Mouse (Mus musculus) thymus, postnatal 0 days (tissue): ENCODE data around the gene Gm49325. TPM values are rescaled to one million over a fixed set of nuclear protein-coding genes. Genes with fewer than 3 reads are reported as not detected.

Source experiments
- DNase-seq: peaks from one replicate; pipeline ENCODE4 v3.0.0-alpha.2; 2015; ENCODE audit warnings: low spot score
- polyA plus RNA-seq: library from polyadenylated mRNA; unstranded; fragments of >200 nt; fragmentation: Nextera tagmentation; extraction: Ambion mirVana; gene quantifications from 2 replicates; pipeline ENCODE4 v1.2.1, GENCODE M21; 2015

Gene Gm49325
- 9.2 and 23.4 TPM in 2 replicates for polyA plus RNA-seq

DNA sequence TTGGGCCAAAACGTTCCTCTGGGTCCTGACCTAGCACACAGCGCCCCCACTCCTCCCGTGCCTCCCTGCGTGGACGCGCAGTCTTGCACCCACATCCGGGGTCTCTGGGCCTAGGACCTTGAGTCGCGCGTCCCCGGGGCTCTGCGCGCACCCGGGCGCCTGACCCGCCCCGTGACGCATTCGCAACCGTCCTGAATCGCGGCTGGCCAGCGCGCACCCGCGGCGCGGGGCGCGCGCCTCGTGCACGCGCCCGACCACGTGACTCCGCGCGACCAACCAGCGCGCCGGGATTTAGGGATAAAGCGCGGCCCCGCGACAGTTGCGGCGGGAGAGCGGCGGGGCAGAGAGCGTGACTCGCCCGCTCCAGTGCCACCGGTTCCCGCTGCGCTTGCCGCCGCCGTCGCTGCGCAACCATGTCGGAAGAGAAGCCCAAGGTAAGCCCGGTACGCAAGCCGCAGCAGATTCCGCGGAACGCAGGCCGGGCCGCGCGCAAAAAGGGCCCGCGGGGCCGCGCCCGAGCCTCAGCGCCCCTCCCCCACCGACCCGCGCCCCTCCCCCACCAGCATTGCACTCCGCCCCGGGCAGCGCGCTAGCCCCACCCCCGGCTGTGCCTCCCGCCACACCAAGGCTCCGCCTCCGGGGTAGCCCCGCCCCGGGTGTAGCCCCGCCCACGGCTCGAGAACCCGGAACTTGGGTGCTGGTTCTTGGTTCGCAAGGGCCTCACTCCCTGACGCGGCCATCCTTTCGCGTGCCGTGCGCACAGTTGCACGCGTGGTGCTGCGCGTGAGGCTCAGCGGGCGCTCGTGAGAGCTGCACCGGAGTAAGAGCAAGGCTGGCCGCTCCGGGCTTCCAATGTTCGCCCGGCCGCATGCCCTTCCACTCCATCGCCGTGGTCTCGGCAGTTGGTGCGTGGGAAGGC is at the start of gene Gm49325, which contains the start of gene Sumo3:
Gene Gm49325, plus strand, starts transcription at position 290 of the 919 bp plus-strand sequence.
Gene Sumo3, plus strand, starts transcription at position 190 of the 919 bp plus-strand sequence.
- peak; percentile 96 for DNase-seq

DNA sequence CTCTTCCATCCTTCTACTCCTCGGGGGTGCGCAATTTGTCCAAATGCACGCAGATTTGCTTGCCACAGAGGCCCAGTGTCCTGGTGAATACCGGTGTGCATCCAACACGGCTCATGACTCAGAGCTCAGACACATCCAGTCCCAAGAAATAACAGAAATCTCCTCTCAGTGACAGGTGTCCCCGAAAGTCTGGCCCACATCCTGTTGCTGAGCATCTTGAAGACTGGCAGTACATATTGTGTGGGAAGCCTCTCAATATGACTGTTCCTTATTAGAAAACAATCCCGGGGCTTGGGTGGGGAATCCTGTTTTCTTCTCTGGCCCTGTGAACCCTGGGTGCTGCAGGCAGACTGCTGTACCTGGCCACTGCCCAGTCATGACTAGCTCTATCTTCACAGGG is 49.4 kb upstream of the Gm49325 start:
- DNase-seq: peak; percentile 30

DNA sequence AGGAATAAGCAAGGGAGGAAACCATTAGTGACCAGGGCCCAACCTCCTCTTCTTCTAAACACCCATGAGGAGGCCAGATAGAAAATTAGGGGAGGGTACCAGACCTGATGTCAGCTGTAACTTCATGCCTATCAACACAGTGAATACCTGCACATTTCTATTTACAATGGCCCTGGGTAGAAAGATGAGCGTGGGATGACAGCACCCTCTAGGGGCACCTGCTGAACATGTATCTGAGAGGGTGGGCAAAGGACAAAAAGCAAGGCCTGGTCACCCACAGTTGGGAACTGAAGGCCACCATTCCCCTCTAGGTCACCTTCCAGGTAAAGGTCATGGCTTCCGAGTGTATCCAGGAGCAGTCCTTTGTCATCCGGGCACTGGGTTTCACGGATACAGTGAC is 48.4 kb upstream of the Gm49325 start:
- peak; percentile 33 for DNase-seq

DNA sequence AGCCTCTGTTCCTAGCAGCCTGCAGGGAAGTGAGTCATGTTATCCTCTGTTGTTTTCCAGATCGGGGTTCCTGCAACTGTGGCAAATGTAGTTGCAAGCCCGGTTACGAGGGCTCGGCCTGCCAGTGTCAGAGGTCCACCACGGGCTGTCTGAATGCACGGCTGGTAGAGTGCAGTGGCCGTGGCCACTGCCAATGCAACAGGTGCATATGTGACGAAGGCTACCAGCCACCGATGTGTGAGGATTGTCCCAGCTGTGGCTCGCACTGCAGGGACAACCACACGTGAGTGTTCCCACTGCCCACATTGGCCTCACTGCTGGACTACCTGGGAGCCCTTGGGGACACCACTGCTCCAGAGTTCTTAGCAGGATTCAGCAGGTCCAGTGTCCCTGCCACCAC is 45.9 kb upstream of the Gm49325 start:
- no peak for DNase-seq

DNA sequence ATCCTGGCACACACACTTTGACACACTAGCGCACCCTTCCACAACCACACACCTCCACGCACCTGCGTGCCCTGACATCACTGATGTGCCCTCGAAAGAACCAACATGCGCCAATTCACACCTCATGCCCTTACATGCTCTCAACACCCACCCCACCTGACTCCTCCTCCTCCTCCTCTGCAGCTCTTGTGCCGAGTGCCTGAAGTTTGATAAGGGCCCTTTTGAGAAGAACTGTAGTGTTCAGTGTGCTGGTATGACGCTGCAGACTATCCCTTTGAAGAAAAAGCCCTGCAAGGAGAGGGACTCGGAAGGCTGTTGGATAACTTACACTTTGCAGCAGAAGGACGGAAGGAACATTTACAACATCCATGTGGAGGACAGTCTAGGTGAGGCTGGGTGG is 45.2 kb upstream of the Gm49325 start:
- no peak for DNase-seq

DNA sequence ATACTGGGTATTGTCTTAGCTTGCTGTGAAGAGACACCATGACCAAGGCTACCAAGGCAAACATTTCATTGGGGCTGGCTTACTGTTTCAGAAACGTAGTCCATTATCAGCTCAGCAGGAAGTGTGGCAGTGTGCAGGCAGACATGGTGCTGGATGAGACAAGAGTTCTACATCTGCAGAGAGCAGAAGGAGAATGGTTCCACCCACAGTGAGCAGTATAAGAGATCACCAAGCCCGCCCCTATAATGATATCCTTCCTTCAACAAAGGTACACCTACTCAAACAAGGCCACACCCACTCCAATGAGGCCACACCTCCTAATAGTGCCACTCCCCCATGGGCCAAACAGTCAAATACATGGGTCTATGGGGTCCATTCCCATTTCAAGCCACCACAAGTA is 44.5 kb upstream of the Gm49325 start:
- no peak for DNase-seq

DNA sequence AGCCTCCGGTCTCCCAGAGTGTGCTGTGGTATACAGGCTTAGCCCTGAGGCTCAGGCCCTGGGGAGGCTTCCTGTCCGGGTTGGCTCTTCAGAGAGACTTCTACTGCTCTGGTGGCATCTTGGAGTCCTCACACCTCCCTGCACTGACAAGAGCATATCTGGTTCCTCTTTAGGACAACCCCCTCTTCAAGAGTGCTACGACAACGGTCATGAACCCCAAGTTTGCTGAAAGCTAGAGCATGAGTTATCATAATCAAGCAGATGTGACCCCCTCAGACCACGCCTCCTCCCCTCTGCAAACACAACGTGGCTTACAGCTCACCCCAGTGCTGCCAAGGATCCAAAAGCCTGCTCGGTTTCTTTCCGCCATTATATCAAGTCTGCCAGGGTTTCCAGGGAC is 41.0 kb upstream of the Gm49325 start:
- no peak for DNase-seq

DNA sequence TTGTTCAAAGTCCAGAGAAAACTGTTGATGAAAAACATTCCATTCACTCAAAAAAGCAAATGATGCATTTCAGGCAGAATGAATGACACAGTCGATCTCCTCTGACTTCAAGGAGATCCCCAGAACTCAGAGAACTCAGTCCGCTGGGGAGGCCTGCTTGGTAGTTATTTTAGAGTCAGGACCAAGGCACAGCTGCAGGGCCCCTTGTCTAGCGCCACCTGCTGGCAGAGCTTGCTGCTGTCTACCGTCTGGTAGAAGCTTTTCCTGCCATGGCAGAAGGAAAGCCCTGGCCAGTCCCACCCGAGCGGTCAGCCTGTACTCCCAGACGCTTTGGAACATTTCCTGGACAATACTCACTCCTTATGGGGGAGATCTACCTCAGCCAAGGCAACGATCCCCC is 39.3 kb upstream of the Gm49325 start:
- peak; percentile 79 for DNase-seq

DNA sequence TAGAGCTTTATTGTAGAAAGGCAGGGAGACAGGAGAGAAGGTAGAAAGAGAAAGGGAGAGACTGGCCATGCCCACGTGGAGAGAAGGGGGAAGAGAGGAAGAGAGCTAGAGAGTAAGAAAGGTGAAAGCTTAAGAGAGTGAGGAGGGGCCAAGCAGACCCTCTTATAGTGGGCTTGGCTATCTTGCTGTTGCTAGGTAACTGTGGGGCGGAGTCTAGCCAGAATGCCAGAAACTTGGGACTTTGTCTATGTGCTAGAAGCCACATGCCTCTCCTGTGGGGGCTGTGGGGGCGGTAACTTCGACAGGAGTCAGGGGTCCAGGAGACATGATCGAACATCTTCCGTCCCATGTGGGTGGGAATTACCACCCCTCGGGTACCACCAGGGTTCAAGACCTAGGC is 36.5 kb upstream of the Gm49325 start:
- DNase-seq: no peak

DNA sequence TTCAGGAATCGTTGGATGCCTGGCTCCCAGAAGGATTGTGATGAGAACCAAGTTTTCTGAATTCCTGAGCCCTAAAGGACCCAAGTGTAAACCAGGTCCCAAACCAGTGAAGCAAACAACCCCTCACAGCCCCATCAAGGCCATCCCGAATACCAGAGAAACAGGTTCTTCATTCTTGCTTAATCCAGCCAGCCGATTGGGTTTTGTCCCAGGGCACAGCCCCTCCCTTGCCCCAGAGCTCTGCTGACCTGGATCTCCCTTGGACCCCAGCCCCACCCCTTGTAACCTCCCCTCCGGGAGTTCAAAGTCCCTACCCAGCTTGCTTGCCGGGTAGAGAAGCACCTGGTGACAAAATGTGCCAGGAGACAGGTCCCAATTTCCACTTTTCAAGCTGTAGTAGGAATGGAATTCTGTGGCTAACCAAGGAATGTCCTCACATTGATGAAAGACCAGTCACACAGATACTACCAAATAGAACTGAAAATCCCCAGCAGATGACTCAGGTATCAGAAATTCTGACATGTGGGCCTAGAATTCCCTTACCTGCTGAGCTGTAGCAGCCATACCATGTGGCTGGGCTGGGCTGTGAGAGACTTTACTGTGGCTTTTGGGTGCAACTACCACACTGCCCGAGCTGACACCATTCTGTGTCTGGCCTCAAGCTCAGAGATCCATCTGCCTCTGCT is 35.9 kb upstream of the Gm49325 start:
- no peak for DNase-seq

DNA sequence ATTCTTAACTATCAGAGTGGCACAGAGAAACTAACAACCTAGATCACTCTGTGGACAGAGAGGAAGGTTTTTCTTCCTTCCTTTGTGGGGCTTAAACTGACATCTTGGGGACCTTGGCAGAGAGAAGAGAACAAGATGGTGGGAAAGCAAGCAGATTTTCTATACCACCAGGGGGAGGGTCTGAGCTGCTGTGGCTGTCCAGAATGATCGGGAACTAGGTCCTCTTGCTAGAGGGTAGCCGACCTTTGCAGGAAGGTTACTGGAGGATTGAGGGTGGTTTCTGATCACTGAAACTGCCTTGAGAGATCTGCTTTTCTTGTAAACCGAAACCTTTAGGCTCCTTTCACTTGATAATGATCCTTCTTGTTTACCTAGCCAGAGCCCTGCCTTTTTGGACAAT is 33.8 kb upstream of the Gm49325 start:
- DNase-seq: no peak

DNA sequence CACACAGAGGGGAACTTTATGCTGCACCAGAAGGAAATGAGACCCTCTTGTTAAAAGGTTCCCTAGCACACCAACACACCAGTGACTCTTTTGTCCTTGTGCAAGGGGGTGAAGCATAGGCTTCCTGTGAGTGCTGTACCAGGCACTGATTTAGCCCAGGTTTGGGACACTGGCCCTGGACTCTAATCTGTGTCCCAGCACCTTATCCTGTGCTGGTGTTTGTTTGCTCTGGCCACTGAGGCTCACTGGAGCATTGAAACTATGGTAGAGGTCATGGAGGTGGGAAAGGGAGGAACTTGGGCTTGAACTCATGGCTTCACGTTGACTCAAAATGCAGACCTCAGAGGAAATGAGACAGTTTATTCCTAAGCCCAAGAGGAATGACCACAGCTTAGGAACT is 32.8 kb upstream of the Gm49325 start:
- no peak for DNase-seq

DNA sequence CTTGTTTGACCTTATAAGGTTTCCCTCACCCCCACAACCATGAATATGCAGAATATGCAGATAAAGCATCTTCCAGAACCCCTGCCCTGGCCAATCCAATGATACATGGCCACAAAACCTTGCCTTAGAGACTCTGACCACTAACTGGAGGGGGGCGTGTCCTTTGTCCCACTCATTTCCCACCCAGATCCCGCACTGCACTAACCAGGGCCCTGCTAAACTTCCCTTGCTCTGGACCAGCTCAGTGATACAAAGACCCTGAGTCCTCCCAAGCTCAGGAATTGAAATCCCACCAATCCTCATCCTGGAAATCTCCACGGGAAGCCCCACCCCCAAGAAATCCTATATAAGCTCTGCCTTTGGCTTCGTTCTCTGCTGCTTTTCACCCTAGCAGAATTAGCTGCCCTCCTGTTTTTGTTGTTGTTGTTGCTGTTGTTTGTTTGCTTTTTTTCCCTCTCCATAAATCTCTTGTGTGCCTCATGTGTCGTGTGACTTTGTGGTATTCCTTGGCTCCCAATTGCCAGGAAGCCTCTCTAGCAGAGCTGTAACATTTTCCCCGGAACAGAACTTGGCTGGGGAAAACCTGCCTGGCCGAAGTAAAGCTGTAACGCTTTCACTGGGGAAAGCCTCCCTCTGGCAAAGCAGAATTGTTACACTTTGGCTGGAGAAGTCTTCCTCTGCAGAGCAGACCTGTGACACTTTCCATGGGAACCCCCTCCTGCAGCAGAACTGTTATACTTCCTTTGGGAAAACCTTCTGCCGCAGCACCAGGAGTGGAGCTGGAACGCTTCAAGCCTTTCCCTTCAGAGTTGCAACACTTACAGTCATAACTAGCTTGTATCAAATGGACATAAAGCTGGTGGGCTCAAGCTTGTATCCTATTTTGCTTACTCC is 25.7 kb upstream of the Gm49325 start:
- DNase-seq: no peak

DNA sequence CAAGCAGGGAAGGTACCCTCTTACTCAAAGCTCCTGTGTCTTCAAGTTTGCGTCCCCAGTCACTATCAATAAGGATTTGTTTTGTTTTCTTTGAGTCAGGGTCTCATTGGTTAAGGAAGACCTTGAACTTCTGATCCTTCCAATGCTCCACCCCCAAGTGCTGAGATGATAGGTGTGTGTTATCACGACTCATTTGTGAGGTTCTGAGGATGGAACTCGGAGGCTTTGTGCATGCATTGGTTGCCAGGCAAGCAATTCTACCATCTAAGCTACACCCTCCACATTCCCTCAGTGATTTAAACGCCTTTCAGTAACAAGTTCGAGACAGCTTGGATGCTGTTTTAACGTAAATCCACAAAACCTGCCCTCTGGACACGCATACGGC is 25.0 kb upstream of the Gm49325 start:
- no peak for DNase-seq

DNA sequence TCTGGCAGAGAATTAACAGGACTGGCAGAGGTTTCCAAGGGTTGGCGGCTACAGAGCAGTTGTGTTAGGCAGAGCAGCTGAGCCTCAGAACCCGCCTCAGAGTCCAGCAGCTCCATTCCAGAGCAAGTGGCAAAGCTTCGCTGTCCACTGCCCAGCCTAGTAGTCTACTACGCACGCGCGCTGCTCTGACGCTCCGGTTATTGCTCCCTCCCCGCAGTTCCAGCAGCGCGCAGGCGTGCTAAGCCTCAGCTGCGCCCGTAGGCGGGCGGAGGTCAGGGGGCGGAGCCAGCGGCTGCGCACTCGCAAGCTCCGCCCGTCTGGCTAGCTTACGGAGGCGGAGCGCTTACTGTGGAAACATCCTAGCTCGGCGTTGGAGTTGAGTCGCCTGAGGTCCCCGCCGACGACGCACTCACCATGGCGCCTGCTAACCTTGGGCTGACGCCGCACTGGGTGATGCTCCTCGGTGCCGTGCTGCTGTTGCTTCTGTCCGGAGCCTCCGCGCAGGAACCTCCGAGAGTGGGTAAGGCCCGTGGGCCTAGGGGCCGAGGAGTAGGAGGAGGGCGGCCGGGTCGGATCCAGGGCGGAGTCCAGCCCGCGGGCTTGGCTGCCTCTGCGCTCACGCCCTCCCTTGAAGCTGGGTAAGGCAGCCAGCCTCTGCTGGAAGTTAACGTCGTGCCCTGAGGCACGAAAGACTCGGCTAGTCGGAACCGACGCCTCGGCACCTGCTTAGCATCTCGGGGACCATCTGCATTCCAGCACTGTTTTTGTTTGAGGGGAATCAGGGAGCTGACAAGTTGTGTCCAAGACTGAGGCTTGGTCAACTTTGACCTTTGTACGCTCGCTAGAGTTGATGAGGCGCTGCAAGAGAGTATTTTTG is 24.4 kb upstream of the Gm49325 start, which contains the start of gene Pttg1ip:
Gene Pttg1ip, plus strand, starts transcription at position 313 of the 877 bp plus-strand sequence.
- DNase-seq: peak; percentile 99

DNA sequence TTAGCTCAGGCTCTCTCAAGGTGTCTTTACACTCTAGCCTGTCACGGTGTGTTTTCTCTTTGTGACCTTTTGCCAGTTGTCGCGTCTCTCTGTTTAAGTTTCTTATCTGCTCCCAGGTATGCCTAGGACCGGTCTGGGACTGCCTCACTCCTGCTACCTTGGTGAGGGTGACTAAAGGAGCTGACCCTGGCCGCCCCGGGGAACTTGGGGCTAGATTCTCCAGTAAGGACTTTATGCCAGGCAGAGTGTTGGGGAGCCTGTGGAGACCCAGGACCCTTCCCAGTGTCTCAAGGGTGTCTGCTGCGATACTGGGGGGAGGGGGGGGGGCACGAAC is 23.7 kb upstream of the Gm49325 start:
- DNase-seq: no peak

DNA sequence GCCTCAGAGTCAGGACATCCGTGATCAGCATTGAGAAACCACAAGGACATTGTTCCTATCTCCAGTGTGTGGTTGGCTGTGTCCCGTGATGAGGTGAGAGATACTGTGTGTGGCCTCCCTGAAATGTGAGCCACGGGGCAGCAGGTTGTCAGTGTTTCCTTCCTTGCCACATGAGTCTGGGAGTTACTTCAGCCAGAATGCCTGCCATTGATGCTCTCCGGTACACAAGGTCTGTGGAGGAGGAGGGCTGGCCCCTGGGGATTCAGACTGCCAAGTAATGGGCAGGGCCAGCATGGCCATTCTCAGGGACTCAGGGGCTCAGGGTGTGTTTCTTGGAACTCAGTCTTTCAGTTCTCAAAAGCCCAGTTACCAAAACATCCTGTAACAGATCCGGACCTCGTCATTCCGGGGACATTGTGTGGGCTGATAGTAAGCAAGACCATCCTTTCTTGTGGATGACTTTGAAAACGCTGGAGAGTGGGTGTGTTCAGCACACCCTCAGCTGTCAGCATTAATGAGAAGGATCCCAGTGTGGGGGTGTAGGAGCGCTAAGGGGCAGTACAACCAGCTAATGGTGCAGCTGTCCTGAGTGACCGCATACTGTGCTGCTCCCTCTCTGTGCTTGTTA is 22.1 kb upstream of the Gm49325 start:
- no peak for DNase-seq

DNA sequence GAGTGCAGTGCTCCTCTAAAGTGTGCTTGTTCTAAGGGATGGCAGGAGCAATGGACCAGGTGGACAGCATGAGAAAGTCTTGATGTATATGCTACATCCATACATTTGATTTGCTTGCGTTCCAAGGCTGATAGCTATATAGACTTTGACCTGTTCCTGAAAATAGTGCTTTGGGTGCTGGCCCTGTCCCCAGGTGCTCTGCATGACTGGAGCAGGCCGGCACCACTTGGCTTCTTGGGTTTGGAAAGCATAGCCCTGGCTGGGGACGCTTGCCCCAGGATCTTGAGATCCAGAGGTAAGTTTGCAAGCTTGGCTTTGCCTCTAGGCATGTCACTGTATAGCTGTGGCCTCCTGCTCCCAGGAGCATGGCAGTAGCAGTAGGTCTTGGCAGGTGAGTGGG is 19.4 kb upstream of the Gm49325 start:
- no peak for DNase-seq

DNA sequence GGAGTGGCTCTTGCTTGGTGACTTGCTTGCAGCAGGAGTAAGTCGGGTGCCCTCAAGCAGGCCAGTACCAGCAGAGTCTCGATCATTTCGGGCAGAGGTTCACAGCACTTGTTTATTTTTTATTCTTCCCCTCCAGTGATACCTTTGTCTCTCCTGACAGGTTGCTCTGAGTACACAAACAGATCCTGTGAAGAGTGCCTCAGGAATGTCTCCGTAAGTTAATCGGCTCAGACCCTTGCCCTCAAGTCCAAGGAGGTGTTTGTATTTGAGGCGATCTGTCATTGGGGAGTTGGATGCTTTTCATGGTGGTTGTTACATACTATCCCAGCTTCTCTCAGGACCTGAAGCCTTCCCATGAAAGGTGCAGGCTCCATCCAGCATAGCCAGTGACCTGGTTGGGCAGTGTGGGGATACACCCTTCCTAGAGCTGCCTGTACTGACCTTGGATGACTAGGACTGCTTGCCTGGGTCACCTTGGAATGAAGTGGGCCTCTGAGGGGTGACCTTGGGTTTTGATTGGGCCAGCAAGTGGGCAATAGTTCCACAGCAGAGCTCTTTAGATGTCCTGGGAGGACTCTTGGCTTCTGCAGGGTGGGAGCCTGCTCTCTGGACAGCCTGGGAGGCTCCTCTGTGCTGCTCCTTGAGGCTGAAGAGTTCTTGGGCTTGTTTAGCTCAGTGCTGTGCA is 18.8 kb upstream of the Gm49325 start:
- no peak for DNase-seq

DNA sequence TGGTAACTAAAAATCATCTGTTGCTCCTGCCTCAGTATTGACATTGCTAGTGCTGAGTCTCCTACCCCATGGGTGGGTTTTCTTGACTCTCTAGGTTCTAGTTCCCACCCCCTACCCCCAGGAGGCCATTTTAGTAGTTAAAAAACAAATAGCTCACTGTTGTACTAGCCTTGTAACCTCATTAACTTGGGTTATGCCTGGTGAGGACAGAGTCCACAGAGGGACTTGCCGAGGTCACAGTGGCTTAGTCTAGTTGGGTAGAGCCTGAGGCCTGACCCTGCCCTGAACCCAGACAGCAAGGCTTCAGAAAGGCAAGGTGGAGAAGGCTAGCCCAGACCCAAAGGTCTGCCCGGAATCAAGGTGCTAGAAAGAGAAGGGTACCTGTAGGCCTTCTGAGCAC is 18.0 kb upstream of the Gm49325 start:
- DNase-seq: no peak
